Mouse (Mus musculus): ENCODE data around the gene Sdccag8. TPM values are rescaled to one million over a fixed set of nuclear protein-coding genes. Genes with fewer than 3 reads are reported as not detected.

Sdccag8 gene
- total RNA-seq, 2 experiments from 2014 or later: 3.7 to 3.9 TPM

Small RNA genes within 50 kb of the gene (microRNA-seq; reads per million reads assigned to microRNA genes)
- not detected for gene Gm25993
- 218 reads per million, percentile 66 among the genes with 10 or more reads in this experiment for gene Mir350

Other genes with a start within 250 kb of the Sdccag8 start
- gene Cep170, start 593 bp upstream of the Sdccag8 start, total RNA-seq (2021): 10 to 100 TPM; 19.1 to 28.7 TPM

Data from heart, postnatal 25 days (tissue).